Mouse (Mus musculus) forebrain, embryonic 16.5 days (tissue): Measurements from ENCODE around the gene Tbata. TPM values are rescaled to one million over a fixed set of nuclear protein-coding genes. Genes with fewer than 3 reads are reported as not detected.

ENCODE experiments used
- ATAC-seq: fragments of 200-750 bp; cut with Nextera tagmentation; 2 replicates; pipeline ENCODE4 v1.8.0; 2017; ENCODE audit warnings: mild to moderate bottlenecking, moderate library complexity
- H3K27ac ChIP-seq: fragments of 300-500 bp; sonication (generic); 2 replicates; pipeline ENCODE4 v1.5.1; 2014; ENCODE audit warnings: low read length, control low read depth
- H3K27me3 ChIP-seq: fragments of 300-500 bp; sonication (generic); replicated peaks from 2 replicates; pipeline ENCODE4 v1.6.1; 2014; ENCODE audit warnings: low read length; ENCODE audit not compliant: control insufficient read depth, insufficient read depth
- H3K36me3 ChIP-seq: fragments of 300-500 bp; sonication (generic); 2 replicates; pipeline ENCODE4 v1.6.1; 2014; ENCODE audit not compliant: control insufficient read depth, insufficient read depth
- H3K4me1 ChIP-seq: fragments of 300-500 bp; sonication (generic); replicated peaks from 2 replicates; pipeline ENCODE4 v1.6.1; 2014; ENCODE audit warnings: low read length; ENCODE audit not compliant: control insufficient read depth, insufficient read depth
- H3K4me2 ChIP-seq: fragments of 300-500 bp; sonication (generic); 2 replicates; pipeline ENCODE4 v1.6.1; 2014; ENCODE audit warnings: mild to moderate bottlenecking, low read length, control low read depth
- H3K4me3 ChIP-seq: fragments of 300-500 bp; sonication (generic); replicated peaks from 2 replicates; pipeline ENCODE4 v1.5.1; 2014; ENCODE audit warnings: mild to moderate bottlenecking, low read length, control low read depth
- H3K9ac ChIP-seq: fragments of 300-500 bp; sonication (generic); replicated peaks from 2 replicates; pipeline ENCODE4 v1.6.1; 2014; ENCODE audit warnings: low read depth, low read length, control low read depth
- H3K9me3 ChIP-seq: fragments of 300-500 bp; sonication (generic); 2 replicates; pipeline ENCODE4 v1.6.1; 2016; ENCODE audit warnings: low read length; ENCODE audit not compliant: control insufficient read depth
- WGBS: fragments of 180-500 bp; shearing (Covaris S2); extraction: QIAGEN DNeasy Blood & Tissue Kit; methylation state at CpG from one replicate; pipeline ENCODE4 v1.1.7; 2014; 5-methylcytosine and 5-hydroxymethylcytosine counted together
- polyA plus RNA-seq: library from polyadenylated mRNA; unstranded; fragments of >200 nt; fragmentation: Nextera tagmentation; extraction: Ambion mirVana; gene quantifications from 2 replicates; pipeline ENCODE4 v1.2.1, GENCODE M21; 2015

The Tbata gene
- polyA plus RNA-seq, 1 experiment from 2014 or later, result 1.3 TPM

GRCm38 (mm10) chr10:61158594-61158993, 13.2 kb upstream of the Tbata start:
- no peaks in the 10 kb centered on the region for H3K27me3 ChIP-seq
- no peaks in the 10 kb centered on the region for H3K4me1 ChIP-seq
- H3K9ac ChIP-seq, result no peak overlapping the region
- H3K4me3 ChIP-seq, result no peak overlapping the region
- no peaks in the 10 kb centered on the region for H3K9me3 ChIP-seq
- H3K36me3 ChIP-seq, result no peaks in the 10 kb centered on the region
- no peak overlapping the region for H3K4me2 ChIP-seq
- no peak overlapping the region for H3K27ac ChIP-seq
- WGBS, result 78% methylated on average over 3 of the region's 3 CpGs
- no peak for ATAC-seq

GRCm38 (mm10) chr10:61160089-61160488, 11.7 kb upstream of the Tbata start:
- no peak for ATAC-seq
- Histone ChIP-seq H3K9me3 (no peaks in the 10 kb centered on the region), H3K27me3 (no peaks in the 10 kb centered on the region), H3K9ac (no peak overlapping the region), H3K4me3 (no peak overlapping the region), H3K36me3 (no peaks in the 10 kb centered on the region), H3K4me1 (no peaks in the 10 kb centered on the region), H3K4me2 (no peak overlapping the region), H3K27ac (no peak overlapping the region)
- WGBS, result 85% methylated on average over 7 of the region's 7 CpGs

GRCm38 (mm10) chr10:61160671-61161070, 11.1 kb upstream of the Tbata start:
- Histone ChIP-seq H3K9ac (no peak overlapping the region), H3K4me1 (no peaks in the 10 kb centered on the region), H3K4me2 (no peak overlapping the region), H3K9me3 (no peaks in the 10 kb centered on the region), H3K27me3 (no peaks in the 10 kb centered on the region), H3K36me3 (no peaks in the 10 kb centered on the region), H3K27ac (no peak overlapping the region), H3K4me3 (no peak overlapping the region)
- 75% methylated on average over 4 of the region's 4 CpGs for WGBS
- no peak for ATAC-seq

- Histone ChIP-seq H3K9ac (no peak overlapping the region), H3K36me3 (no peaks in the 10 kb centered on the region), H3K9me3 (no peaks in the 10 kb centered on the region), H3K27me3 (no peaks in the 10 kb centered on the region), H3K27ac (no peak overlapping the region), H3K4me1 (no peaks in the 10 kb centered on the region), H3K4me2 (no peak overlapping the region), H3K4me3 (no peak overlapping the region)
- WGBS, result 74% methylated on average over 3 of the region's 3 CpGs
- no peak for ATAC-seq
These were observed 9.4 kb upstream of the Tbata start for GRCm38 (mm10) chr10:61162366-61162765.

- H3K4me2 ChIP-seq, result no peak overlapping the region
- H3K4me3 ChIP-seq, result no peak overlapping the region
- no peak overlapping the region for H3K27ac ChIP-seq
- WGBS, result 80% methylated on average over 9 of the region's 9 CpGs
- H3K4me1 ChIP-seq, result no peaks in the 10 kb centered on the region
- no peak overlapping the region for H3K9ac ChIP-seq
- ATAC-seq, result no peak
- no peaks in the 10 kb centered on the region for H3K9me3 ChIP-seq
- H3K27me3 ChIP-seq, result no peaks in the 10 kb centered on the region
- no peaks in the 10 kb centered on the region for H3K36me3 ChIP-seq
These were observed 4.2 kb upstream of the Tbata start for GRCm38 (mm10) chr10:61167333-61168096.

- Histone ChIP-seq H3K27me3 (no peaks in the 10 kb centered on the region), H3K9me3 (no peaks in the 10 kb centered on the region), H3K27ac (no peak overlapping the region), H3K9ac (no peak overlapping the region), H3K4me1 (no peaks in the 10 kb centered on the region), H3K36me3 (no peaks in the 10 kb centered on the region), H3K4me3 (no peak overlapping the region), H3K4me2 (no peak overlapping the region)
- no peak for ATAC-seq
- WGBS, result 51% methylated on average over 2 of the region's 2 CpGs
These were observed 3.4 kb upstream of the Tbata start for GRCm38 (mm10) chr10:61168393-61168792.

- no peaks in the 10 kb centered on the region for H3K27me3 ChIP-seq
- H3K4me2 ChIP-seq, result no peak overlapping the region
- 82% methylated on average over 4 of the region's 4 CpGs for WGBS
- no peak overlapping the region for H3K27ac ChIP-seq
- H3K9me3 ChIP-seq, result no peaks in the 10 kb centered on the region
- peaks cover 3% of the 10 kb centered on the region; the same call in 1 of the 2 replicates for H3K4me1 ChIP-seq
- ATAC-seq, result no peak
- no peak overlapping the region for H3K9ac ChIP-seq
- H3K36me3 ChIP-seq, result no peaks in the 10 kb centered on the region
- H3K4me3 ChIP-seq, result no peak overlapping the region
These were observed 742 bp downstream of the Tbata start for GRCm38 (mm10) chr10:61172496-61172895.

- 53% methylated on average over 13 of the region's 13 CpGs for WGBS
- no peaks in the 10 kb centered on the region for H3K9me3 ChIP-seq
These were observed 3.1 kb downstream of the Tbata start for GRCm38 (mm10) chr10:61174711-61175441.

GRCm38 (mm10) chr10:61175442-61176204, 3.9 kb downstream of the Tbata start:
- Histone ChIP-seq H3K27me3 (no peaks in the 10 kb centered on the region), H3K4me1 (peaks cover 3% of the 10 kb centered on the region; the same call in 1 of the 2 replicates), H3K9me3 (no peaks in the 10 kb centered on the region), H3K27ac (no peak overlapping the region; the same call in 1 of the 2 replicates), H3K4me3 (no peak overlapping the region), H3K36me3 (no peaks in the 10 kb centered on the region), H3K4me2 (0 out of 2 replicates have a peak overlapping the region, but pooled peaks have one; percentile 18), H3K9ac (no peak overlapping the region)
- WGBS, result 15% methylated on average over 24 of the region's 24 CpGs
- no peak for ATAC-seq

More at GRCm38 (mm10) chr10:61174711-61175441, 3.1 kb downstream of the Tbata start:
- no peak for ATAC-seq
- peaks cover 3% of the 10 kb centered on the region; the same call in 1 of the 2 replicates for H3K4me1 ChIP-seq
- H3K9ac ChIP-seq, result no peak overlapping the region
- no peak overlapping the region for H3K27ac ChIP-seq
- no peak overlapping the region for H3K4me3 ChIP-seq
- H3K4me2 ChIP-seq, result no peak overlapping the region
- no peaks in the 10 kb centered on the region for H3K36me3 ChIP-seq
- no peaks in the 10 kb centered on the region for H3K27me3 ChIP-seq
